Mouse (Mus musculus) frontal cortex, postnatal 14 days (tissue): Measurements from ENCODE around the gene Pgd.
"Not testable (repeated sequence)": the region's sequence is repeated elsewhere in the genome, so short reads cannot be mapped to it uniquely, and the experiment has no call there.

ENCODE experiments used
- DNase-seq, 2 experiments: peaks; one replicate each; pipeline ENCODE4 v3.0.0; 2022; ENCODE audit warnings: low spot score in 2 of 2

Pgd gene

GRCm38 (mm10) chr4:149133395-149133794 is 33.2 kb downstream of the Pgd start:
- DNase-seq = no peak

GRCm38 (mm10) chr4:149131789-149132565 is 34.6 kb downstream of the Pgd start:
- no peak for DNase-seq

GRCm38 (mm10) chr4:149131021-149131752 is 35.4 kb downstream of the Pgd start:
- no peak for DNase-seq

DNA sequence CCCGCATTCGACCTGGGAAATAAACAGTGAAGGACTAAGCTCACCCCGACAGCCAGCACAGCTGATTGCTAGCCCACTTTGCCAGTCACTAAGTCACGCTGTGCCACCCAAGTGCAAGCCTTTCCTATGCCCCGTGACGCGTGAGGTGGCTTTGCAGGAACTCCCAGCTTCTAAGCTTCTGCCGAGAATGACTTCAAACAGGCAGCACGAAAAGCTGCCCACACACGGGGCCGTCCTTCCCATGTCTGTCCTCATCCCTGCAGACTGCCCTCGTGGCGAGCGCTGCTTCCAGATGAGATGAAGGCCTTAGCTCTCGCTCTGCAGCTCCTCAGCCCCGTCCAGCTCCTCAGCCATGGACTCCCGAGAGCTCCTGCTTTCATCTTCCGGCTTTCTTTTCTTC is 38.1 kb downstream of the Pgd start:
- no peak for DNase-seq

DNA sequence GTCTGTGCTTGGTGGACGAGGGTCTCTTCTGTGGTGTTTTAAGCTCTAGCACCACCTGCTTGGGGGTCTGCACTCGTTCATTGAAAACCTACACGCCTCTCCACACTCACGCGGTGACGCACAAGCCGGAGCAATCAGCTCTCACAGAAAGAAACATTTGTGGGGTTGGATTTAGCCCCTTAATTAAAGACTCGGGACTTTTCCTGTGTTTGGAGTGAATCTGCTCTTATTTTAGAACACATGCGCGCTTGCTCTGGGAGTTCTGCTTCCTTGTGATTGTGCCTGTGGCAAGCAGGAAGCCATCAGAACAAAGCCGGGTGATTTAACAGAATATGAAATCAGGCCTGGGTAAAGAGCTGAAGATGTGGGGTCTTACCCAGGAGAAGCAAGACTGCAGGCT is 39.9 kb downstream of the Pgd start, which contains the start of gene Cort:
TSS of gene Cort (minus strand) at position 101 of the 400 bp plus-strand sequence.
- no peak for DNase-seq

GRCm38 (mm10) chr4:149126115-149126509 is 40.5 kb downstream of the Pgd start:
- DNase-seq = no peak

DNA sequence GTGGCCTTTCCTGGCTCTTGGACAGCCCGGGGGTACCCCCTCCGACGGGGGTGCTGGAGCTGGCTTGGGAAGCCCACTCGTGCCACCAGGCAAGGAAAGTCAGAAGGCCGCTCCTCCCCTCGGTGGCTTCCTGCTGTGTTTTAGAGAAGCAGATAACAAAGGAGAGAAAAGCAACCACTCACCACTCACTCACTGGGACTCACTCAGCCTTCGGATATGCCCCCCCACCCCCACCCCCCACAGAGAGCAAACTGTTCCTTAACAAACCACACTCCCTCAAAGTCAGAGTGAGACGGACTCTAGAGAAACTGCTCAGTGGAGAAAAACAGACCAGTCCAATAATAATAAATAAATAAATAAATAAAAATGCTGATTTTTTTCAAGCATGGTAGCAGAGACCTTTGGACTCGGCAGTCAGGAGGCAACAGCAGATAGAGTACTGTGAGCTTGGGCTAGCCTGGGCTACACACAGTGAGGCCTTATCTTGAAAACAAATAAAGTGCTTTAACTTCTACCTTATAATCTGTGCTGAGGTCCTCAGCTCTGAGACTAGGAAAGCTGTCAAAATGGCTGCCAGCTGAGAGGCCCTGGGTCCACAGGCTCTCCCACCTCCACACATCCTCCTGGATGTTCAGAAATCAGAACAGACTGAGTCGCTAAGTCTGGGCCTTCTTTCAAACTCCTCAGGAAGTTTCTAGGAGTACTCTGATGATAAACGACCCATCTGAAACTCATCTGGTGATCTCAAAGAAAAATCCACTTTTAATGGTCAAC is 41.0 kb downstream of the Pgd start:
- no peak for DNase-seq

DNA sequence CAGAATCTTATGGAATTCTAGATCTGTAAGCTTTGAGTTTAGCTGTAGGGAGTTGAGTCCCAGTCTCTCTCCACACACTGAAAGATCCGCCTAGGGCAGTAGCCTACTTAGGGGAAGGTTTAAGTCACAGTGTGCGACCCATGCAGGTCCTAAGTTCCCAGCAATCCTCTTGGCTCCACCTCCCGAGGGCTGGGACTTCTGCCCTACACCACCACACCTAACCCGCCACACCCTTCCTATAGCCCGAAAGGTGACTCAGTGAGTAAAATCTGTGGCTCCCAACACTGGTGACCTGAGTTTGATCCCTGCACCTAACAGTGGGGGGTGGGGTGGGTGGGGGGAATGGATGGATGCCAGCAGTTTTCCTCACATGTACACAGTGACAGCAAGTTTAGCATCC is 43.1 kb downstream of the Pgd start:
- no peak for DNase-seq

DNA sequence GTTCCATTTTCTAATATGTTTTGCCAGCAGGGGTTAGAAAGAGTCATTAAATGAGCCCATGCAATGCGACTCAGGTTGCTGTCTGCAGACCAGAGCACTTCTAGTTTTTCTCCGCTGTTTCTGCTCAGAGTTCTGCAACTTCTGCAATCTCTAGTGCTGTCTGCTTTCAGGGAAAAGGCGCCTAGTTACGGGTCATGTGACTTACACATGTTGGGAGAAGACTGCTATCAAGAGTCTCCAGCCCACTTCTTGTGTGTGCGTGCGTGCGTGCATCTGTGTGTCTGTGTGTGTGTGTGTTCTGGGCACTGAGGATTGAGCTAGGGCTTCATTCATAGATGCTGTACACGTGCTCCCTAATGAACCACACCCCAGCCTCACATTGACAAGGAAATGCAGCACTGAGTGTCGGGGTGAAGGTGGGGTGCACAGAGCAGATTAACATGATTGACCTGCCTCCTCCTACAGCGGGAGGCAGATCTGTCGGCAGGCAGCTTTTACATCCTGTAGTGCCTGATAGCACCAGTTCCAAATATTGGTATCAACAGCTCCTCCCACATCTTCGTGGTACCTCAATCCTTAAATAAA is 46.5 kb downstream of the Pgd start:
- not testable (repeated sequence) for DNase-seq

GRCm38 (mm10) chr4:149103875-149104561 is 62.6 kb downstream of the Pgd start, which contains the start of gene Dffa:
Dffa (plus strand) TSS chr4:149104146.
- peak; percentile 83 to 84 for DNase-seq

DNA sequence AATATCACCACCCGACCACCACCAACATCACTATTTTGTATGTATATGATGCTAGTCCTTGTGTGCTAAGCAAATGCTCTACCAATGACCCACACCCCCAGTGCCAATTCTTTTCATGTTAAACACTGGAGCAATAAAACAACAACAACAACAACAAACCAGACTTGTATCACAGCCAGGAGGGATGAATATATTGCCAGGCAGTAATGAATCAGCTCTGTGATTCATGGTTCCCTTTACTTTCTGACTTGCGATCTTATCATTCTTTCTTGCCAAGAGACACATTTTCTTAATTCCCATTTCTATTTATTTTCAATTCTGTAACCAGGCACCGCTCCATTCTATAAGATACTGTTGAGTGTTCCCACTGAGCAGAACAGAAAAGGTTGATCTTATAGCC is 65.1 kb downstream of the Pgd start:
- DNase-seq = no peak

- DNase-seq = not testable (repeated sequence)
These were observed 66.1 kb downstream of the Pgd start for GRCm38 (mm10) chr4:149100449-149100848.
